Mouse (Mus musculus): Measurements from ENCODE around the gene Gtf2ird2.

GRCm38 (mm10) chr5:134266404-134266803, 82.6 kb downstream of the Gtf2ird2 start:
- TF ChIP-seq CTCF (IDR thresholded peaks at IDR 0.05; ENCODE audit: low read depth, low read length) (no peak), GATA1 (IDR thresholded peaks at IDR 0.05; ENCODE audit: borderline replicate concordance, low read length) (no peak), TAL1 (conservative IDR thresholded peaks at IDR 0.05; ENCODE audit: low read depth, low read length) (no peak)
